14 mouse cellular contexts compared by ENCODE assay signal in the genomic region with DNA sequence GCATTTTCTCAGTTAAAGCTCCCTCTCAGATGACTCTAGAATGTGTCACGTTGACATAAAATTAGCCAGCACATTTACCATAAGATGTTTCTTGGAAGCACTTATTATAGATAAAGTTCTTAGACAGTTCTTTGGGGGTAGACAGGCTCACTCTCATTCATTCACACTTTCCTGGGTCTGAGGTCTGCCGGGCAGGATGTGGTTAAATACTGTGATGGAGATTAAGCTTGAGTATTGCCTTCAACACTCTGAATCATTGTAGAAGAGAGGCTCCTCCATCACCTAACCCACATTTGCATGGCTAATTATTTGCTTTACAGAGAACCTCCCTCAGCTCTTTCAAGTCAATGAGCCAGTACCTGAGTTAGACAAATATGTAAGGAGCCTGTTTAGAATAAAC. TPM values are rescaled to one million over a fixed set of nuclear protein-coding genes. Genes with fewer than 3 reads are reported as not detected.
DNase-seq lines count a peak whose midpoint lies in the region; ATAC-seq and TF ChIP-seq lines count a peak whose summit lies in the region.
"Had no signal": no experiment of that assay in that cellular context is flagged by ENCODE, and none has a peak within 500 bp of the region (broad histone marks: within the 10 kb centered on the region; RNA-seq: fewer than 3 reads in every experiment).

No protein-coding gene starts in this region.

- no peak for TF ChIP-seq EP300 in liver, embryonic 14.5 days (IDR thresholded peaks at IDR 0.05; ENCODE audit: low read depth)

- intact Hi-C loops in left cerebral cortex, postnatal 4 days (cut with DNase I), result loop anchor here (10.0 kb wide), 1 partner anchor 101 kb away; no protein-coding TSS in a partner anchor

- WGBS in liver, embryonic 14.5 days (ENCODE audit: insufficient replicate concordance), result 5% methylated on average over 2 of the region's 2 CpGs

- H3K4me2 ChIP-seq in liver, embryonic 14.5 days (ENCODE audit: low read depth), result peak overlapping the region; percentile 77
- H3K4me2 ChIP-seq: heart, embryonic 13.5 days; hindbrain, embryonic 13.5 days; lung, embryonic 15.5 days had no signal

- no peaks in the 10 kb centered on the region for H3K9me3 ChIP-seq in liver, embryonic 14.5 days (ENCODE audit: control insufficient read depth, low read length)
- H3K9me3 ChIP-seq: heart, embryonic 13.5 days; hindbrain, embryonic 13.5 days; lung, embryonic 15.5 days had no signal

- H3K27me3 ChIP-seq in liver, embryonic 14.5 days (ENCODE audit: control insufficient read depth, insufficient read depth, low read length), result no peaks in the 10 kb centered on the region
- H3K27me3 ChIP-seq: heart, embryonic 13.5 days; hindbrain, embryonic 13.5 days had no signal

- H3K27ac ChIP-seq in liver, embryonic 14.5 days, result peak overlapping the region; percentile 87
- H3K27ac ChIP-seq: heart, embryonic 13.5 days; hindbrain, embryonic 13.5 days; lung, embryonic 15.5 days had no signal

- peak; percentile 68 for DNase-seq in CD4-positive, CD25-positive, alpha-beta regulatory T cell, adult 2 months (ENCODE audit: low read depth, low spot score)
- DNase-seq in liver, embryonic 14.5 days (ENCODE audit: low read depth in 3 of 3, low spot score in 3 of 3), result no peak
- DNase-seq in thymus, postnatal 0 days (ENCODE audit: low spot score), result peak; percentile 69
- no peak for DNase-seq in adrenal gland, postnatal 14 days
- DNase-seq in adipocyte (ENCODE audit: low spot score), result no peak
- DNase-seq in left cerebral cortex, postnatal 4 days, result no peak
- DNase-seq: cerebellum, adult 2 months; gastrocnemius, postnatal 10 days; kidney, adult 9 months; retina, postnatal 1 day had no signal

- peak overlapping the region; percentile 45 for H3K9ac ChIP-seq in liver, embryonic 14.5 days (replicated peaks)
- H3K9ac ChIP-seq: heart, embryonic 13.5 days; hindbrain, embryonic 13.5 days; lung, embryonic 15.5 days had no signal

- H3K36me3 ChIP-seq in liver, embryonic 14.5 days (replicated peaks; ENCODE audit: control insufficient read depth, insufficient read depth, low read depth), result no peaks in the 10 kb centered on the region
- H3K36me3 ChIP-seq: heart, embryonic 13.5 days; hindbrain, embryonic 13.5 days; lung, embryonic 15.5 days had no signal

- ATAC-seq in activated CD4-positive, CD25-positive, alpha-beta regulatory T cell, adult 4 months, result peak; percentile 93
- ATAC-seq in liver, embryonic 14.5 days (ENCODE audit: insufficient read depth), result no peak

- peaks cover 48 to 51% of the 10 kb centered on the region in 2 experiments for H3K4me1 ChIP-seq in liver, embryonic 14.5 days (replicated peaks; ENCODE audit: control insufficient read depth in 2 of 2, insufficient read depth in 2 of 2, low read length in 1 of 2)
- H3K4me1 ChIP-seq: lung, embryonic 15.5 days had no signal

- TF ChIP-seq CTCF in liver, embryonic 14.5 days (IDR thresholded peaks at IDR 0.05; ENCODE audit: low read depth), result no peak

- no peak overlapping the region; a peak in 2 of 4 replicates for H3K4me3 ChIP-seq in liver, embryonic 14.5 days (ENCODE audit: insufficient read depth in 1 of 2, low read depth in 2 of 2, low read length in 2 of 2)
- H3K4me3 ChIP-seq: heart, embryonic 13.5 days; hindbrain, embryonic 13.5 days; lung, embryonic 15.5 days had no signal

RNA-seq across cellular contexts. Expression of a gene that starts 24.9 kb away (rescaled TPM):
- polyA plus RNA-seq in activated CD4-positive, CD25-positive, alpha-beta regulatory T cell, adult 4 months (2017; shearing (Covaris generic)), result 10 to 100 TPM; 15.6 to 18.9 TPM
- polyA plus RNA-seq in liver, embryonic 14.5 days (2012; rRNA removed), result 7.2 and 7.8 TPM in 2 replicates
- polyA plus RNA-seq in liver, embryonic 14.5 days (2014; fragmentation: Nextera tagmentation; extraction: Ambion mirVana), result 16.5 and 17.7 TPM in 2 replicates
- polyA plus RNA-seq in thymus, postnatal 0 days (2015; fragmentation: Nextera tagmentation; extraction: Ambion mirVana), result 14.2 and 15.2 TPM in 2 replicates
- total RNA-seq in adrenal gland, postnatal 14 days (2021), result 39.7 and 39.8 TPM in 2 replicates
- 10 to 100 TPM; 34.1 to 34.5 TPM for total RNA-seq in left cerebral cortex, postnatal 4 days (2021)

Comparison
In these comparisons a context has a peak if more than half of its experiments do, and no peak if none do; other contexts are left out.
1. DNase-seq: peak in CD4-positive, CD25-positive, alpha-beta regulatory T cell, adult 2 months (single experiment) and thymus, postnatal 0 days (single experiment); none in liver, embryonic 14.5 days (0 of 3), adrenal gland, postnatal 14 days (single experiment), adipocyte (single experiment) and left cerebral cortex, postnatal 4 days (single experiment).